Mouse (Mus musculus) intestine, embryonic 14.5 days (tissue): Measurements from ENCODE around the gene Dirc2. TPM values are rescaled to one million over a fixed set of nuclear protein-coding genes. Genes with fewer than 3 reads are reported as not detected.

Source experiments
- ATAC-seq: fragments of 200-750 bp; cut with Nextera tagmentation; replicated peaks from 2 replicates; pipeline ENCODE4 v1.8.0; 2017; ENCODE audit warnings: low read depth, moderate number of reproducible peaks, moderate TSS enrichment, moderate library complexity; ENCODE audit not compliant: low FRiP score, low TSS enrichment
- DNase-seq: peaks from one replicate; pipeline ENCODE4 v3.0.0-alpha.2; 2018; ENCODE audit warnings: low spot score
- H3K27ac ChIP-seq: fragments of 300-500 bp; sonication (generic); 2 replicates; pipeline ENCODE4 v1.5.1; 2014; ENCODE audit warnings: low read depth, mild to moderate bottlenecking, control low read depth
- H3K27me3 ChIP-seq: fragments of 300-500 bp; sonication (generic); replicated peaks from 2 replicates; pipeline ENCODE4 v1.6.1; 2014; ENCODE audit warnings: low read length, control low read depth; ENCODE audit not compliant: control insufficient read depth, insufficient read depth
- H3K36me3 ChIP-seq: fragments of 300-500 bp; sonication (generic); 2 replicates; pipeline ENCODE4 v1.6.1; 2014; ENCODE audit warnings: low read length, control low read depth; ENCODE audit not compliant: control insufficient read depth, insufficient read depth
- H3K4me1 ChIP-seq: fragments of 300-500 bp; sonication (generic); replicated peaks from 2 replicates; pipeline ENCODE4 v1.6.1; 2014; ENCODE audit warnings: low read length, control low read depth, mixed read lengths; ENCODE audit not compliant: control insufficient read depth, insufficient read depth
- H3K4me2 ChIP-seq: fragments of 300-500 bp; sonication (generic); 2 replicates; pipeline ENCODE4 v1.6.1; 2014; ENCODE audit warnings: low read length
- H3K4me3 ChIP-seq: fragments of 300-500 bp; sonication (generic); 2 replicates; pipeline ENCODE4 v1.5.1; 2014; ENCODE audit warnings: low read depth, low read length, control low read depth, mixed read lengths
- H3K9ac ChIP-seq: fragments of 300-500 bp; sonication (generic); 2 replicates; pipeline ENCODE4 v1.6.1; 2014; ENCODE audit warnings: mild to moderate bottlenecking, low read length
- H3K9me3 ChIP-seq: fragments of 300-500 bp; sonication (generic); 2 replicates; pipeline ENCODE4 v1.6.1; 2016; ENCODE audit warnings: low read length, control low read depth; ENCODE audit not compliant: control insufficient read depth
- WGBS: fragments of 180-500 bp; shearing (Covaris S2); extraction: QIAGEN DNeasy Blood & Tissue Kit; methylation state at CpG from one replicate; pipeline ENCODE4 v1.1.7; 2014; 5-methylcytosine and 5-hydroxymethylcytosine counted together
- polyA plus RNA-seq: library from polyadenylated mRNA; unstranded; fragments of >200 nt; fragmentation: Nextera tagmentation; extraction: Ambion mirVana; gene quantifications from 2 replicates; pipeline ENCODE4 v1.2.1, GENCODE M21; 2014

The Dirc2 gene
- polyA plus RNA-seq, 1 experiment from 2014 or later = 18.6 TPM

DNA sequence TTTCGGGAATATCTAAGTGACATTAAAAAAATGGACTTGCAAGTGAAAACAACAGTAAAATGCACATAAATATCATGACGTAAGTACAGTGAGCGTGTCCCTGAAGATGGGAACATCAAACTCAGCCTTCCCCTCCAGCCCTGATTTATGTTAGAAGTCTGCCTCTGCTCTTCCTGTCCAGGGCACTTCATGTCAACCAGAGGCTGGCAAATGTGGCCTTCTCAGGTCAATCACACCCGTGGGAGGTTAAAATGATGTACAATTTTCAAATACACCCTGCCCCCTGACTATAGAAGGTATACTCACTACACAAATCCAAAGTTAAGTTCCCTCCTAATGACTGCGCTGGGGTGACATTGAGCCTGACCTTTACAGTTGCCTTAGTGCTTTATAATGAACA is 53.4 kb downstream of the Dirc2 start:
- Histone ChIP-seq H3K27me3 (no peaks in the 10 kb centered on the region), H3K4me2 (no peak overlapping the region), H3K4me1 (no peaks in the 10 kb centered on the region), H3K4me3 (no peak overlapping the region), H3K36me3 (peaks cover 15% of the 10 kb centered on the region; the same call in 1 of the 2 replicates), H3K9me3 (no peaks in the 10 kb centered on the region), H3K9ac (no peak overlapping the region), H3K27ac (no peak overlapping the region)
- ATAC-seq (no peak), DNase-seq (no peak)
- WGBS = 75% methylated on average over 5 of the region's 5 CpGs

DNA sequence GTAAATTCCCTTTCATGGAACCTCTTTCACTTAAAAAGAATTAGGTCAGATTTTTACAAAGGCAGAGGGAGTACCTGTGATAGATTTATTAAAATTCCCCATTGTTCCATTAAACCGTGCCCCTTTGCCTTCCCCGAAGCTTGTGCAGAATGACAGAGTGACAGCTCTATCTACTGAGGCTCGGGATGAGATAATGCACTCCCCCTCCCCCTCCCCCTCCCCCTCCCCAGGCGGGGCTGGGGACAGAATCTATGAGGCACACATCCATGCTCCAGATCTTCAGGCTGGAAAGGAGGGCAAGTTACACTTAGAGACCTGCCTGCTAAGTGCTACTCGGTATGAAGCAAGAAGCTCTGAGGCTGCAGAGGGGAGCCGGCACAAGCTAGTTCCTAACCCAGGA is 53.8 kb downstream of the Dirc2 start:
- no peak overlapping the region for H3K4me2 ChIP-seq
- H3K9ac ChIP-seq = no peak overlapping the region
- no peak overlapping the region for H3K27ac ChIP-seq
- no peaks in the 10 kb centered on the region for H3K27me3 ChIP-seq
- H3K4me1 ChIP-seq = no peaks in the 10 kb centered on the region
- peaks cover 15% of the 10 kb centered on the region; the same call in 1 of the 2 replicates for H3K36me3 ChIP-seq
- no peak overlapping the region for H3K4me3 ChIP-seq
- no peaks in the 10 kb centered on the region for H3K9me3 ChIP-seq
- no peak for DNase-seq
- no peak for ATAC-seq
- 57% methylated on average over 6 of the region's 6 CpGs for WGBS

DNA sequence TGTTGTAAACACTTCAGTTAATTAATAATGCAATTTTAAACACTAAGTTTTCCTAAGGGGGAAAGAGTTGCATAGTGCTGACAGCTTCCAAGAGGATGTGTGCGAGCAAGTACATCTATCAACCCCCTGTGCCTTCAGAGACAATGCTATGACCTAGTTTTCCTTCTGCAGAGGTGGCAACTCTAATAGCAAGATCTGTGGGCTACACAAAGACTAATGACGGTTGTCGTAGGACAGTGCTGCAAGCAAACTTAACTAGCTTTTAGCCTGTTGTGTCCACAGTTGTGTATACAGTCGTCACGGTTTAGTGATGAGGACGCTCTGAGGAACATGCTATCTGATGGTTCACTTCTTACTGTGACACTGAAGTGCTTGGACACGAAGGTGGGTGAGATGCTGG is 54.5 kb downstream of the Dirc2 start:
- 84% methylated on average over 7 of the region's 7 CpGs for WGBS
- H3K9ac ChIP-seq = no peak overlapping the region
- no peaks in the 10 kb centered on the region for H3K4me1 ChIP-seq
- peaks cover 15% of the 10 kb centered on the region; the same call in 1 of the 2 replicates for H3K36me3 ChIP-seq
- no peak overlapping the region for H3K27ac ChIP-seq
- DNase-seq (no peak), ATAC-seq (no peak)
- H3K27me3 ChIP-seq = no peaks in the 10 kb centered on the region
- H3K4me3 ChIP-seq = no peak overlapping the region
- no peaks in the 10 kb centered on the region for H3K9me3 ChIP-seq
- no peak overlapping the region for H3K4me2 ChIP-seq

DNA sequence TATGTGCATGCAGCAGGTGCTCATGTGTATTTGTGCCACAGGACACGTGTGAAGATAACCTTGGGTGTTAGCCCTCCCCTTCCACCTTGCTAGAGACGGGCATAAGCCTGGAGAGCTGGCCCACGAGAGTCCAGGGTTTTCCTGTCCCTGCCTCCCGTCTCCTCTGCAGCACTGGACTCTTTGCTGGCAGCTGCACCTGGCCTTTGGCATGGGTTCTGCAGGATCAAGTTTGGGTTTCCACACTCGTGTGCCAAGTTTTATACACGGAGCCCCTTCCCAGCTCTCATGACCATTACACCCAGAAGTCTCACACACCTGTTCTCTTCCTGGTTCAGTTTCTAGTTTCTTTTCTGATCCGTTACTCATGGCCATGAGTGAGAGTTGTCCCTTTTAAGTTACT is 55.5 kb downstream of the Dirc2 start:
- Histone ChIP-seq H3K27me3 (no peaks in the 10 kb centered on the region), H3K9me3 (no peaks in the 10 kb centered on the region), H3K9ac (no peak overlapping the region), H3K36me3 (peaks cover 10% of the 10 kb centered on the region; the same call in 1 of the 2 replicates), H3K4me1 (no peaks in the 10 kb centered on the region), H3K27ac (no peak overlapping the region), H3K4me3 (no peak overlapping the region), H3K4me2 (no peak overlapping the region)
- DNase-seq = no peak
- 65% methylated on average over 7 of the region's 7 CpGs for WGBS
- no peak for ATAC-seq

DNA sequence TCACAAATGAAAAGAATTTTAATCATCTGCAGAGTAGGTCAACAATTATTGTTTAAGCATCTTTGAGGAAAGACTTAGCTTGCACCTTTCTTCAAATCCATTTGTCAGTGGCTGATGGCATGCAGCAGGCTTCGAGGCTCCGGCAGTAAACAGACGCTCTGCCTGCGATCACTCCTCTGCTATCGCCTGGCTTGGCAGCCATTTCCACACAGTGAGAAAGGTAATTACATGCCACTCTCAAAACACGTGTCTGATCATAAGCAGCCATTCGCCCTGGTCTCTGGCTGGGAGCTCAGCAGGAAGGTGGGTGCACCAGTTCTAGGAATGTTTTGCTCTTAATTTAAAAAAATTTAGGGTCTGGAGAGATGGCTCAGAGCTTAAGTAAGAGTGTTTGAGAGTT is 58.2 kb downstream of the Dirc2 start:
- DNase-seq = no peak
- H3K9me3 ChIP-seq = no peaks in the 10 kb centered on the region
- WGBS = 27% methylated on average over 7 of the region's 7 CpGs
- H3K4me3 ChIP-seq = no peak overlapping the region
- no peak overlapping the region for H3K9ac ChIP-seq
- no peak overlapping the region for H3K27ac ChIP-seq
- H3K4me2 ChIP-seq = no peak overlapping the region
- no peaks in the 10 kb centered on the region for H3K4me1 ChIP-seq
- ATAC-seq = no peak
- H3K36me3 ChIP-seq = no peaks in the 10 kb centered on the region
- H3K27me3 ChIP-seq = no peaks in the 10 kb centered on the region

DNA sequence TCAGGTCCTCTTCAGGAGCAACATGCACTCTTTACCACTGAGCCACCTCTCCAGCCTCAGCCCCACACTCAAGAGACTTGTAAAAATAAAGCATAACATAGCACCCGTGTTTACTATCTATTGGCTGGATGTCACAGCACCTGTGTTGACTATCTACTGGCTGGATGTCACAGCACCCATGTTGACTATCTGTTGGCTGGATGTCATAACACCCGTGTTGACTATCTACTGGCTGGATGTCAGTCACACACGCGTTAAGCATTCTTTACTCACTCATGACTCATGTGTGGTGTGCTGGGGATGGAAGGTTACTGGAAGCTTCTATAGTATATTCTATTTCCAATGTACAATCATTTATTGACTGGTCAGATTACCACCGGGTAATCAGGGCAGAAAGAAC is 62.2 kb downstream of the Dirc2 start:
- ATAC-seq = no peak

GRCm38 (mm10) chr16:35704796-35705195 is 64.4 kb downstream of the Dirc2 start:
- Histone ChIP-seq H3K9ac (no peak overlapping the region), H3K27ac (no peak overlapping the region), H3K4me2 (no peak overlapping the region), H3K4me3 (no peak overlapping the region), H3K36me3 (0 out of 2 replicates have a peak, but pooled peaks cover 6% of the 10 kb centered on the region), H3K27me3 (no peaks in the 10 kb centered on the region), H3K4me1 (no peaks in the 10 kb centered on the region), H3K9me3 (no peaks in the 10 kb centered on the region)
- DNase-seq = no peak
- WGBS = 81% methylated on average over 14 of the region's 14 CpGs
- no peak for ATAC-seq

More for the DNA sequence above, 62.2 kb downstream of the Dirc2 start:
- H3K9me3 ChIP-seq = no peaks in the 10 kb centered on the region
- no peak overlapping the region for H3K4me2 ChIP-seq
- 0 out of 2 replicates have a peak, but pooled peaks cover 6% of the 10 kb centered on the region for H3K36me3 ChIP-seq
- H3K27ac ChIP-seq = no peak overlapping the region
- no peaks in the 10 kb centered on the region for H3K4me1 ChIP-seq
- no peak overlapping the region for H3K4me3 ChIP-seq
- WGBS = 88% methylated on average over 5 of the region's 5 CpGs
- H3K27me3 ChIP-seq = no peaks in the 10 kb centered on the region
- DNase-seq = no peak
- no peak overlapping the region for H3K9ac ChIP-seq

DNA sequence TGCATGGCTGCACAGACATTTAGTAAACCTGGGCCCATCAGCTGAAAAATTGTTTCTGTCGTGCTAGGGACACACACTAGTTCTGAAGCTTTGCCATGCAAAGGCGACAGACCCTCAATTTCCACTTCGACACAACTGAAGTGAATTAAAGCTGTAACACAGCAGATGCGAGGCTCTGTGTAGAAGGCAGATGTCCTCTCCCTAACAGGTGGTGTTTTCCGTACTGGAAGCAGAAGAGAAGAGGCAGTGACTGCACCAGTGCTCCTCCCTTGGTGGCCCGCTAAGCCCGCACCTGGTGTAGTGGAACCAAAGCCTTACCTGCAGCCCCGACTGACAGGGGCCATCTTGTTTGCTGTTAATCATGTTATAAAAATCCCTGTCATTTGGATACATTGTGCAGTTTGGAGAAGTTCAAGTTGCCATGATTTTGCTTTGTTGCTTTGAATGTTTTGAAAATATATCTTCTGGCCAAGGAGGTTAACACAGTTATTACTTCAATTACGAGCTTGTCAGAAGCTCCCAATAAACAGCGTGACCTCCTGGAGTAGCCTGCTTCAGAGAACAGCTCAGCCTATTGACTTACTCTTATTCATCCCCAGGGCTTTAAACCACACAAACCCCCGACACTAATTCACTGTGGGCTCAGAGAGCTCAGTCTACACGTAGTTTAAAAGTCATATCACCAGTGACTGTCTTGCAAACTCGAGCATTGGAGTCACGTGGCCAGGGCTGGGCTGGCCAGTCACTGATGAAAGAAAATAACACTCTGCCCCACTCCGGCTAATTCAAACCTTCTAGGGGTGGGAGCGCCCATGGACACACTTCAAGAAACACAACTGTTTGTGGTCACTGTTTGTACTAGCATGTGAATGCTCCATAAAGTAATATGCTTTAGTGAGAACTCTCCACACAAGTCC is 65.1 kb downstream of the Dirc2 start:
- Histone ChIP-seq H3K4me2 (no peak overlapping the region), H3K4me1 (no peaks in the 10 kb centered on the region), H3K27me3 (no peaks in the 10 kb centered on the region), H3K4me3 (no peak overlapping the region), H3K9me3 (no peaks in the 10 kb centered on the region), H3K36me3 (0 out of 2 replicates have a peak, but pooled peaks cover 6% of the 10 kb centered on the region), H3K27ac (no peak overlapping the region), H3K9ac (no peak overlapping the region)
- DNase-seq = no peak
- ATAC-seq = no peak
- WGBS = 72% methylated on average over 16 of the region's 16 CpGs

- H3K4me2 ChIP-seq = no peak overlapping the region
- DNase-seq = no peak
- no peak for ATAC-seq
Observed at GRCm38 (mm10) chr16:35701823-35702222, 67.3 kb downstream of the Dirc2 start.

More at GRCm38 (mm10) chr16:35701823-35702222, 67.3 kb downstream of the Dirc2 start:
- H3K4me1 ChIP-seq = no peaks in the 10 kb centered on the region
- no peak overlapping the region for H3K27ac ChIP-seq
- no peak overlapping the region for H3K4me3 ChIP-seq
- 66% methylated on average over 11 of the region's 11 CpGs for WGBS
- H3K36me3 ChIP-seq = peaks cover 15% of the 10 kb centered on the region; the same call in 1 of the 2 replicates
- H3K27me3 ChIP-seq = no peaks in the 10 kb centered on the region
- no peaks in the 10 kb centered on the region for H3K9me3 ChIP-seq
- no peak overlapping the region for H3K9ac ChIP-seq
